Mouse (Mus musculus) neural tube, embryonic 11.5 days (tissue): Measurements from ENCODE around the gene Ssc4d. TPM values are rescaled to one million over a fixed set of nuclear protein-coding genes. Genes with fewer than 3 reads are reported as not detected.

ENCODE experiments used
- ATAC-seq: fragments of 200-750 bp; cut with Nextera tagmentation; 2 replicates; pipeline ENCODE4 v1.8.0; 2017; ENCODE audit warnings: moderate number of reproducible peaks, mild to moderate bottlenecking, moderate TSS enrichment, moderate library complexity; ENCODE audit not compliant: insufficient read depth, low FRiP score, low TSS enrichment
- DNase-seq: peaks from one replicate; pipeline ENCODE4 v3.0.0-alpha.2; 2015; ENCODE audit warnings: low spot score
- H3K27ac ChIP-seq: fragments of 300-500 bp; sonication (generic); 2 replicates; pipeline ENCODE4 v1.5.1; 2014; ENCODE audit warnings: low read depth, mild to moderate bottlenecking, low read length
- H3K27me3 ChIP-seq: fragments of 300-500 bp; sonication (generic); 2 replicates; pipeline ENCODE4 v1.6.1; 2014; ENCODE audit warnings: mild to moderate bottlenecking, low read length, mixed read lengths; ENCODE audit not compliant: control insufficient read depth, insufficient read depth
- H3K36me3 ChIP-seq: fragments of 300-500 bp; sonication (generic); 2 replicates; pipeline ENCODE4 v1.6.1; 2014; ENCODE audit warnings: mild to moderate bottlenecking, low read length, moderate library complexity, mixed read lengths; ENCODE audit not compliant: control insufficient read depth, insufficient read depth
- H3K4me1 ChIP-seq: fragments of 300-500 bp; sonication (generic); 2 replicates; pipeline ENCODE4 v1.6.1; 2014; ENCODE audit warnings: low read length, mixed read lengths; ENCODE audit not compliant: control insufficient read depth, insufficient read depth
- H3K4me2 ChIP-seq: fragments of 300-500 bp; sonication (generic); 2 replicates; pipeline ENCODE4 v1.6.1; 2014; ENCODE audit warnings: low read depth, mild to moderate bottlenecking, moderate library complexity
- H3K4me3 ChIP-seq: fragments of 300-500 bp; sonication (generic); 2 replicates; pipeline ENCODE4 v1.5.1; 2014; ENCODE audit warnings: low read depth, low read length
- H3K9ac ChIP-seq: fragments of 300-500 bp; sonication (generic); 2 replicates; pipeline ENCODE4 v1.6.1; 2014; ENCODE audit warnings: mild to moderate bottlenecking, low read length
- H3K9me3 ChIP-seq: fragments of 300-500 bp; sonication (generic); 2 replicates; pipeline ENCODE4 v1.6.1; 2016; ENCODE audit warnings: low read length; ENCODE audit not compliant: control insufficient read depth
- WGBS: fragments of 180-500 bp; shearing (Covaris S2); extraction: QIAGEN DNeasy Blood & Tissue Kit; methylation state at CpG from one replicate; pipeline ENCODE4 v1.1.7; 2014; 5-methylcytosine and 5-hydroxymethylcytosine counted together
- polyA plus RNA-seq: library from polyadenylated mRNA; unstranded; fragments of >200 nt; fragmentation: Nextera tagmentation; extraction: Ambion mirVana; gene quantifications from 2 replicates; pipeline ENCODE4 v1.2.1, GENCODE M21; 2014

Ssc4d gene
- polyA plus RNA-seq, 1 experiment from 2014 or later, result 1.8 TPM

DNA sequence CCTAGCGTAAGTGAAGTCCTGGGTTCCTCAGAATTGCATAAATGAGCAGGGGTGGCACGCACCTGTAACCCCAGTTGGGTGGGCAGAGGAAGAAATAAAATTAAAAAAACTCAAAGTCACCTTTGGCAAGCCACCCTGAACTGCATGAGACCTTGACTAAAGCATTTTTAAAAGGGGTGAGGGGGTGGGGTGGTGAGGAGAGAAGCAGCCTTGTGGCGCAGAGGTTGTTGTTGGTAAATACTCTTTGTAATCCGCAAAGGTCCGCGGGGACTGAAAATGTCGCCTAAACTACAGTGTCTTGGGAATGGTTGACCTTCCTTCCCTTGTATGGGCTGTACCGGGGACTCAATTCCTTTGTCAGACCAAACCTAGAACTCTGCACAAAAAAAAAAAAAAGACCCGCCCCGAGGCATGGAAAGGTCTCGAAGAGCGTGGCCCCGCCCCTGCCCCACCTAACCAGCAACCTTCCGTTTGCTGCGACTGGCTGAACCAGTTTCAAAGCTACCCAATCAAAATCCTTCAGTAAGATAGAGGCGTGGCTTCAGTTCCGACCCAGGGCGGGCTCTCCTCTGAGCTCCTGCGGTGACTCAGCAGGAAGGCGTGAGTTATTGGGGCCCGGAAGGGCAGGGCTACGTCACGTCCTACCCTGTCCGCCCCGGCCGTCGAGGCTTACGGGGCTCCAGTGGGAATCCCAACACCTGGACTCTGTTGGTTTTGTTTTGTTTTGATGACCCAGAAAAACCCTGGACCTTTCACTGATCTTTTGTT is 16.9 kb downstream of the Ssc4d start:
- ATAC-seq (peak; percentile 82), DNase-seq (peak; percentile 93)
- H3K27me3 ChIP-seq, result no peaks in the 10 kb centered on the region
- H3K9me3 ChIP-seq, result no peaks in the 10 kb centered on the region
- WGBS, result 10% methylated on average over 28 of the region's 28 CpGs
- H3K27ac ChIP-seq, result peak overlapping the region; percentile 71
- peak overlapping the region; percentile 12; the same call in 1 of the 2 replicates for H3K9ac ChIP-seq
- no peaks in the 10 kb centered on the region for H3K36me3 ChIP-seq
- peaks cover 4% of the 10 kb centered on the region; the same call in 1 of the 2 replicates for H3K4me1 ChIP-seq
- no peak overlapping the region for H3K4me3 ChIP-seq
- peak overlapping the region; percentile 38 for H3K4me2 ChIP-seq

- Histone ChIP-seq H3K9ac (no peak overlapping the region), H3K36me3 (no peaks in the 10 kb centered on the region), H3K4me3 (no peak overlapping the region), H3K4me2 (peak overlapping the region; percentile 38), H3K4me1 (peaks cover under 1% of the 10 kb centered on the region; the same call in 1 of the 2 replicates), H3K27ac (peak overlapping the region; percentile 71), H3K27me3 (no peaks in the 10 kb centered on the region), H3K9me3 (no peaks in the 10 kb centered on the region)
- no peak for DNase-seq
- ATAC-seq, result no peak
- WGBS, result 80% methylated on average over 9 of the region's 9 CpGs
Measured at GRCm38 (mm10) chr5:135956300-135957206, 17.8 kb downstream of the Ssc4d start.

DNA sequence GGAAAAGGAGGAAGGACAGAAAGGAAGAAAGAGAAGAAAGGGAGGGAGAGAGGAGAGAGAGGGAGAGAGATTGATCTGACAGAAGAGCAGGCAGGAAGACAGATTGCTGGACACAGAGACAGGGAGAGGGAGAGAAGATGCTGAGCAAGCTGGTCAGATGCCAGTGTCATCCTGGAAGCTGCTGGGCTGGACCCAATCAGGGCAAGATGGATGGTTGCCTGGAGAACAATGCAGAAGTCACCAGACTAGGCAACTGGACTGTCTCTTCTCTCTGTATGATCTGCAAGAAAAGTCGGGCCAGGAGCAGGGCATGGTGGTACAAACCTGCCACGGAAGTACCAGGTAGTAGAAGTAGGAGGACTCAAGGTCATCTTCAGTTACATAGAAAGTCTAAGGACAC is 21.5 kb downstream of the Ssc4d start:
- Histone ChIP-seq H3K27ac (no peak overlapping the region), H3K4me1 (no peaks in the 10 kb centered on the region), H3K27me3 (no peaks in the 10 kb centered on the region), H3K4me2 (no peak overlapping the region), H3K36me3 (no peaks in the 10 kb centered on the region), H3K4me3 (no peak overlapping the region), H3K9me3 (no peaks in the 10 kb centered on the region), H3K9ac (no peak overlapping the region)
- no peak for ATAC-seq
- DNase-seq, result no peak
- 91% methylated on average over 2 of the region's 2 CpGs for WGBS

- ATAC-seq, result no peak
- DNase-seq, result no peak
- no peak overlapping the region for H3K27ac ChIP-seq
- no peaks in the 10 kb centered on the region for H3K9me3 ChIP-seq
- WGBS, result 93% methylated on average over 2 of the region's 2 CpGs
- no peaks in the 10 kb centered on the region for H3K36me3 ChIP-seq
- no peak overlapping the region for H3K4me2 ChIP-seq
- H3K4me3 ChIP-seq, result no peak overlapping the region
- H3K9ac ChIP-seq, result no peak overlapping the region
- no peaks in the 10 kb centered on the region for H3K27me3 ChIP-seq
- no peaks in the 10 kb centered on the region for H3K4me1 ChIP-seq
Measured at GRCm38 (mm10) chr5:135951660-135952059, 22.7 kb downstream of the Ssc4d start.

GRCm38 (mm10) chr5:135950710-135951412 is 23.5 kb downstream of the Ssc4d start:
- no peak overlapping the region for H3K4me3 ChIP-seq
- 84% methylated on average over 11 of the region's 11 CpGs for WGBS
- no peak overlapping the region for H3K27ac ChIP-seq
- DNase-seq (peak; percentile 10), ATAC-seq (no peak)
- no peaks in the 10 kb centered on the region for H3K27me3 ChIP-seq
- no peaks in the 10 kb centered on the region for H3K9me3 ChIP-seq
- H3K36me3 ChIP-seq, result no peaks in the 10 kb centered on the region
- H3K4me2 ChIP-seq, result no peak overlapping the region
- no peak overlapping the region for H3K9ac ChIP-seq
- H3K4me1 ChIP-seq, result no peaks in the 10 kb centered on the region

DNA sequence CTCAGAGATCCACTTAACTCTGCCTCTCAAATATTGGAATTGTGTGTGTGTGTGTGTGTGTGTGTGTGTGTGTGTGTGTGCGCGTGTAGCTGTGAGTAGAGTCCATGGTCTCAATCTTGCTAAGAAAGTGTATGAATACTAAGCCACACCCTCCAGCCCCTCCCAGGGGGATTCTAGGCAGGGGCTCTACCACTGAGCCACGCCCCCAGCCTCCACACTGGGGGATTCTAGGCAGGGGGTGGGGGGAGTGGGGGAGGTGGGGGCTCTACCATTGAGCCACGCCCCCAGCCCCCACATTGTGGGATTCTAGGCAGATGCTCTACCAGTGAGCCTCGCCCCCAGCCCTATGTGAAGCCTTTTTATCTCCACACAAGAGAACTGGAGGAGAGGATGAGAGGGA is 27.7 kb downstream of the Ssc4d start:
- H3K4me1 ChIP-seq, result no peaks in the 10 kb centered on the region
- no peaks in the 10 kb centered on the region for H3K9me3 ChIP-seq
- no peak overlapping the region for H3K9ac ChIP-seq
- 82% methylated on average over 4 of the region's 5 CpGs for WGBS
- DNase-seq (no peak), ATAC-seq (no peak)
- no peaks in the 10 kb centered on the region for H3K36me3 ChIP-seq
- H3K27ac ChIP-seq, result no peak overlapping the region
- no peak overlapping the region for H3K4me3 ChIP-seq
- no peak overlapping the region for H3K4me2 ChIP-seq
- H3K27me3 ChIP-seq, result no peaks in the 10 kb centered on the region

DNA sequence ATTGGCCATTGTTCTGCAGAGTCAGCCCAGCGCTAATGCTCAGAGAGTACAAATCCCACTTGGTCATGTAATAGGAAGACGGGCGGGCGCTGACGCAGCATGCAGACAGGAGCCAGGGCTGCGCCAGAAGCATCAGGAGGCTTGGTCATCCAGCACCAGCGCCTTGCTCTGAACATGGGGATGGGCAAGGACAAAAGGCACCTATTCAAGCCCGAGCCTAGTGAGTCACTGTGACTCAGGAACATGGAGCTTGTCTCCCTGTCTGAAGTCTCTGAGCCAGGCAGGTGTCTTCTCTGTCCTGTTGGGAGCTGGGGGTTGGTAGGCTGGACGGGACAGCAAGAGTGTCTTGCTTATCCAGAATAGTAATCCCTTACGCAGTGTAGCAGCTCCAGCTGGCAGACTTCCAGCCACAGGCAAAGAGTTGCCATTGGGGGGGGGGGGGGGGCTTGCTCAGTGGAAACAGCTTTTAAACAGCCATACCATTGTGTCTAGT is 28.4 kb downstream of the Ssc4d start:
- 71% methylated on average over 10 of the region's 10 CpGs for WGBS
- H3K9ac ChIP-seq, result no peak overlapping the region
- H3K27me3 ChIP-seq, result no peaks in the 10 kb centered on the region
- DNase-seq (no peak), ATAC-seq (no peak)
- no peak overlapping the region for H3K4me2 ChIP-seq
- H3K4me1 ChIP-seq, result no peaks in the 10 kb centered on the region
- H3K9me3 ChIP-seq, result no peaks in the 10 kb centered on the region
- no peaks in the 10 kb centered on the region for H3K36me3 ChIP-seq
- no peak overlapping the region for H3K4me3 ChIP-seq
- H3K27ac ChIP-seq, result no peak overlapping the region

DNA sequence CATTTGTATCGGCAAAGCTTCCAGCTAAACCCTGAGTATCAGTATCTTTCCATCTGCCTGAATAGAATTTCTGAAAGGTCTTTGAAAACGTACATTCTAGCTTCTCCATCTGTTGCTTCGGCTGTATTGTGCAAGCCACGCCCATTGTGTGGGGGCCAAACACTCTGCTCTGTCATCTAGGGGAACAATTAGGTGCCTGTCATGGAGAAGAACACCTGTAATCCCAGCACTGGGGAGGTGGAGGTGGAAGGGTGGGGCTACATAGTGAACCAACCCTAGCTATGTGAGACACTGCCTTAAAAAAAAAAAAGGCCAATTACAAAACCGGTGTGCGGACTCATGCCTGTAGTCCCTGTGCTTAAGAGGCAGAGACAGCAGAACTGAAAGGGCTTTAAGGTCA is 31.6 kb downstream of the Ssc4d start:
- H3K9ac ChIP-seq, result no peak overlapping the region
- no peak overlapping the region for H3K4me3 ChIP-seq
- H3K27me3 ChIP-seq, result no peaks in the 10 kb centered on the region
- H3K4me1 ChIP-seq, result no peaks in the 10 kb centered on the region
- H3K4me2 ChIP-seq, result no peak overlapping the region
- H3K9me3 ChIP-seq, result no peaks in the 10 kb centered on the region
- DNase-seq (no peak), ATAC-seq (no peak)
- no peak overlapping the region for H3K27ac ChIP-seq
- no peaks in the 10 kb centered on the region for H3K36me3 ChIP-seq
- WGBS, result 72% methylated on average over 6 of the region's 6 CpGs
